Mouse (Mus musculus) layer of hippocampus, adult 9-10 months (tissue): ENCODE results near the gene Cldn5.
A peak's percentile ranks its signal among the peaks of the same experiment; 100 is the strongest.

Source experiments
- DNase-seq: peaks from one replicate; pipeline ENCODE4 v3.0.0; 2022; ENCODE audit warnings: low spot score

Cldn5 gene

DNA sequence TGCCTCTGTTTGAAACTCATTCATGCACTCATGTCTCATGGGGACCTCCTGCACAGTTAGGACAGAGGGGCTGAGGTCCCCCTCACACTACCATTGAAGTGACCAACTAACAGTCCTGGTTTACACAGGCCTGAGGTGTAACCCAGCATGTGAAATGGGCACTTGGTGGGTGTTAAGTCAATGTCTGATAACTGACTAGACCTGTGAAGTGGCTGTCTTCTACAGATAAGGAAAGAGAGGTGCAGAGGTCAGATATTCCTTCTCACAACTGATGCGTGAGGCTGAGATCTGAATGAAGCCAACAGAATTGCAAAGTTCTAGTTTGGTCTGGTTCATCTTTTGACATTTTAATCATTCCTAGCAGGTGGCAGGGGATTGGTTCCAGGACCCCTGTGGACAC is 8.8 kb downstream of the Cldn5 start:
- no peak for DNase-seq

- no peak for DNase-seq
Measured at GRCm38 (mm10) chr16:18786652-18787051, 10.0 kb downstream of the Cldn5 start.

GRCm38 (mm10) chr16:18788627-18789406 is 12.2 kb downstream of the Cldn5 start:
- DNase-seq: no peak

- DNase-seq: no peak
Measured at GRCm38 (mm10) chr16:18795223-18795899, 18.7 kb downstream of the Cldn5 start.

DNA sequence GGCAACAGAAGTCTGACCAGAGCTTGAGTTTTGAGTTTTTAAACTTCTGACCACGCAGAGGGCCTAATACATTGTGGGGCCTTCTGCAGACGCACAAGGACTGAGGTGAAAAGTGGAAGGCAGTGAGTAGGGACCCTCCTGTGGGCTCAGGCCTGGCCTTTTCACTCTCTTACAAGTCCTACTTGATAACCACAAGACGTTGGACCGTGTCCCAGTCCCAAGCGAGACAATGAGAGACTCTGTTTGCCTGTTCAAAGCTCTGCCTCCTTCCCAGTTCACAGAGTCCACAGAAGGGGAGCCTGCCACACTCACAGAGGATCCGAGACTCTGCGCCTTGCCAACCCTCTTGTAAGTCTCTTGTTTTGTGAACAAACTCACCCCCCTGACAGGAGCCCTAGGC is 20.0 kb downstream of the Cldn5 start:
- DNase-seq: no peak

GRCm38 (mm10) chr16:18798151-18798550 is 21.5 kb downstream of the Cldn5 start:
- DNase-seq: no peak

- peak; percentile 55 for DNase-seq
Measured at GRCm38 (mm10) chr16:18798841-18799240, 22.2 kb downstream of the Cldn5 start.

- no peak for DNase-seq
Measured at GRCm38 (mm10) chr16:18805746-18806145, 29.1 kb downstream of the Cldn5 start.

- DNase-seq: no peak
Measured at GRCm38 (mm10) chr16:18809001-18809400, 32.4 kb downstream of the Cldn5 start.

DNA sequence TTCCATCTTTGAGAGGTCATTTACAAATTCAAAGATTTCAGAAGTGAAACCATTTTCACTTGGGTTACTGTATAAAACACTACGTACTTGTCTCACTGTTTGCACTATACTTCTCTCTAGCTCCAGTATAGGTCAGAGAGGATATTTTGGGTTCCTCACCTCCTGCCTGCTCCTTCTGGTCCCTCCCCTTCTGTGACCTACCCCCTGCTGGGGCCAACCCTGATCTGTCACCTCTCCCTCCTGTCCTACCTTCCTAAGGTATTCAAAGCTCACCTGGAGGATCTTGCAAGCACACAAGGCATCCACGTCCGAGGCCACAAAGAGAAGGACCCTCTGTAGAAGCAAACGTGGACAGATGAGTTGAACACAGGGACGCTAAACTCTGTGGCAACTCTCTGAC is 34.4 kb downstream of the Cldn5 start:
- DNase-seq: no peak

DNA sequence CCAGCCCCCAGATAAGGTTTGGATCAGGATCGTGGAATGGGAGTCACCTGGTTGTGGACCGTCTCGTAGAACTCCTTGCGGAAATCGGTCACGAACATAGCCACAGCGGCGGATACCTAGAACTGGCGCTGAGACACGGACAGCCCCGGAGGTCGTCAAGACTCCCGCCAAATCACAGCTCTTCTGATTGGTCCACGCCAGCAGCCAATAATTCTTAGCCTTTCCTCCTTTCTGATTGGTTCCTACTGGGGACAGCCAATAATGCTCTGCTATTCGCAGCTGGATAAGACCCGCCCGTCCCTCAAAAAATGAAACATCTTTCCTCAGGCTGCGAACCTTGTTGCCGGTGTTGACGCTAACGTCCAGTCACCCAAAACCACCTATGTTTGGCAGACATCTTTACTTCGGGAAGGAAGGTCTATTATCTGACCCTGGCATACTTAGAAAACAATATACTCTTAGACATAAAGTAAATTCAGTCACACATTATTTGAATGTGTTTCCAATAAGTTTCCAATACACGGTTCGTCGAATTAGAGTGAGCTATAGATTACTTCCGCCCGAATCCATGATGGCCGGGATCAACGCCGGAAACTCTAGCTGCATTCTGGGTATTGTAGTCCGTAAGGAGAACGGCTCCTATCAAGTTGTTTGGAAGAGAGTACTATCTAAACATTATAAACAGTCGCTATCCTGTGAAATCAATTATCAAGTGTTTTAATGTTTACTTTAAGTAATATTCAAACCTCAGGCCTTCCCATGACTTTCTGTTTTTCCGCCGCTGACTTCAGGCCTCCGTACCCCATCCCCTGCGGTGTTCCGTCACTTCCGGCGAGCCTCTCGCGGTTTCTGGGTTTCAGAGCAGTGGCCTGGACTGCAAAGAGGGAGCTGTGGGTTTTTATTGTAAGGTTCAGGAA is 35.1 kb downstream of the Cldn5 start, which contains the start of the genes Ufd1 and Cdc45:
Ufd1 (plus strand) TSS at position 312 of the 917 bp plus-strand sequence.
Cdc45 (minus strand) TSS at position 520 of the 917 bp plus-strand sequence.
- DNase-seq: peak; percentile 93

- DNase-seq: no peak
Measured at GRCm38 (mm10) chr16:18812385-18812910, 35.8 kb downstream of the Cldn5 start.

GRCm38 (mm10) chr16:18822356-18822755 is 45.7 kb downstream of the Cldn5 start:
- no peak for DNase-seq

- peak; percentile 31 for DNase-seq
Measured at GRCm38 (mm10) chr16:18822925-18823324, 46.3 kb downstream of the Cldn5 start.
